8 mouse cellular contexts compared by ENCODE assay signal in the genomic region with DNA sequence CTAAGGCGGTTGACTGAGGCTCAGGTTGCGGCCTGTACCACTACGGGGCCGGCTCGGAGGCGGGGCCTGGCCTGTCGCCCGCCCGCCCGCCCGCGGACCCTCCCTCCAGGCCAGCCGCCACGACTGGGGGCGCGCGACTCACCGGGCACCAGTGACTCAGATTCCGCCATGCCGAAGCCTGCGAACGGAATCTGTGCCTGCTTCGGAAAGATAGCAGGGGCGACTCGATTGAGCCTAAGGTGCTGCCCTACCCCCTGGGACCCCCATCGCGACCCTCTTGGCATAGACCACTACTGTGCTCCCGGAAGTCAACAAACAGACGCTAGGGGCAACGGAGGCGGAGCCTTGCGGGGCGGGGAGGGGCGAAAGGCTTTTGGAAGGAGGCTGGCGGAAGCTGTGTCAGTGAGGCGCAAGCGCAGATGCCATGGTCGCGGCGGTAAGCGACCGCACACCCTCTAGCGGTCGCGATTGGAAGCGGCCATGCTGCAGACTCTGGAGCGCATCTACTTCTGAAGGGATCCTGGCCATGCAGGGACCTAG. TPM values are rescaled to one million over a fixed set of nuclear protein-coding genes. Genes with fewer than 3 reads are reported as not detected.
DNase-seq lines count a peak whose midpoint lies in the region; ATAC-seq lines count a peak whose summit lies in the region.

A gene (minus strand): TSS at position 511 of the 540 bp plus-strand sequence.

- no peaks in the 10 kb centered on the region for H3K27me3 ChIP-seq in heart, embryonic 14.5 days (ENCODE audit: control insufficient read depth, insufficient read depth, low read length)
- H3K27me3 ChIP-seq in liver, embryonic 12.5 days (replicated peaks): no peaks in the 10 kb centered on the region
- no peaks in the 10 kb centered on the region for H3K27me3 ChIP-seq in splenic B cell, adult 2 months (ENCODE audit: control insufficient read depth, insufficient read depth, low read length, poor library complexity, severe bottlenecking)

- H3K9ac ChIP-seq in heart, embryonic 14.5 days (ENCODE audit: low read length): peak within 1 kb of the TSS; percentile 71
- H3K9ac ChIP-seq in liver, embryonic 12.5 days: peak within 1 kb of the TSS; percentile 63

- H3K4me3 ChIP-seq in heart, embryonic 14.5 days (ENCODE audit: control insufficient read depth in 1 of 2, insufficient read depth in 1 of 2, low read depth in 1 of 2, low read length in 2 of 2): peak within 1 kb of the TSS; percentile 54 to 89
- H3K4me3 ChIP-seq in liver, embryonic 12.5 days: peak within 1 kb of the TSS; percentile 64

- H3K9me3 ChIP-seq in heart, embryonic 14.5 days (ENCODE audit: control insufficient read depth, low read length): no peaks in the 10 kb centered on the region
- no peaks in the 10 kb centered on the region for H3K9me3 ChIP-seq in liver, embryonic 12.5 days (replicated peaks)

- H3K4me2 ChIP-seq in heart, embryonic 14.5 days (ENCODE audit: low read length): peak within 1 kb of the TSS; percentile 59
- peak within 1 kb of the TSS; percentile 57 for H3K4me2 ChIP-seq in liver, embryonic 12.5 days

- H3K27ac ChIP-seq in heart, embryonic 14.5 days (replicated peaks in 1 of 2; ENCODE audit: control insufficient read depth in 1 of 2, insufficient read depth in 1 of 2, low read depth in 2 of 2, low read length in 2 of 2): peak within 1 kb of the TSS; percentile 80 to 91
- H3K27ac ChIP-seq in liver, embryonic 12.5 days: peak within 1 kb of the TSS; percentile 51; the same call in 1 of the 2 replicates

- WGBS in heart, embryonic 14.5 days: 15% methylated on average over 45 of the region's 47 CpGs
- 7% methylated on average over 31 of the region's 47 CpGs for WGBS in liver, embryonic 12.5 days (ENCODE audit: insufficient replicate concordance)

- H3K36me3 ChIP-seq in heart, embryonic 14.5 days (ENCODE audit: control insufficient read depth, insufficient read depth, low read length): no peaks in the 10 kb centered on the region
- H3K36me3 ChIP-seq in liver, embryonic 12.5 days: no peaks in the 10 kb centered on the region
- no peaks in the 10 kb centered on the region for H3K36me3 ChIP-seq in splenic B cell, adult 2 months (ENCODE audit: control insufficient read depth, insufficient read depth, low read length, poor library complexity, severe bottlenecking)

- no peaks in the 10 kb centered on the region for H3K4me1 ChIP-seq in heart, embryonic 14.5 days (ENCODE audit: control insufficient read depth in 2 of 2, insufficient read depth in 2 of 2, low read length in 2 of 2)
- no peaks in the 10 kb centered on the region for H3K4me1 ChIP-seq in liver, embryonic 12.5 days

- ATAC-seq in CD4-positive, CD25-positive, alpha-beta regulatory T cell, adult 4 months: peak; percentile 89
- ATAC-seq in heart, embryonic 14.5 days (ENCODE audit: insufficient number of reproducible peaks, insufficient read depth, low FRiP score, low read depth): peak; percentile 97
- peak; percentile 99 for ATAC-seq in liver, embryonic 12.5 days

- DNase-seq in c-Kit-positive CD71-negative TER-119-negative erythroid progenitor cells, embryonic 14.5 days (ENCODE audit: low read depth): peak; percentile 68
- DNase-seq in fibroblast of lung, adult 2 months (ENCODE audit: low read depth): peak; percentile 77
- DNase-seq in kidney, postnatal 10 days: peak; percentile 95
- peak; percentile 94 for DNase-seq in naive thymus-derived CD4-positive, alpha-beta T cell, adult 2 months (ENCODE audit: low read depth)
- DNase-seq in splenic B cell, adult 2 months (ENCODE audit: low read depth, low spot score): peak; percentile 93

RNA-seq across cellular contexts. Expression of the gene that starts here (rescaled TPM):
- polyA plus RNA-seq in CD4-positive, CD25-positive, alpha-beta regulatory T cell, adult 4 months (2017; shearing (Covaris generic)): 1 to 10 TPM; 2.8 to 4.4 TPM
- polyA plus RNA-seq in heart, embryonic 14.5 days (2014; fragmentation: Nextera tagmentation; extraction: Ambion mirVana): 8.1 and 8.5 TPM in 2 replicates
- 5.3 and 5.4 TPM in 2 replicates for polyA plus RNA-seq in liver, embryonic 12.5 days (2016; fragmentation: Nextera tagmentation; extraction: Ambion mirVana)

Comparison
In these comparisons a context has a peak if more than half of its experiments do, and no peak if none do; other contexts are left out.
1. Peak in every context shown above with its lines: DNase-seq, ATAC-seq, H3K4me3 ChIP-seq and H3K27ac ChIP-seq.